Mouse (Mus musculus): ENCODE data around the gene Dvl1. TPM values are rescaled to one million over a fixed set of nuclear protein-coding genes. Genes with fewer than 3 reads are reported as not detected.

Dvl1 gene
- polyA plus RNA-seq, 1 experiment, result 123 TPM

DNA sequence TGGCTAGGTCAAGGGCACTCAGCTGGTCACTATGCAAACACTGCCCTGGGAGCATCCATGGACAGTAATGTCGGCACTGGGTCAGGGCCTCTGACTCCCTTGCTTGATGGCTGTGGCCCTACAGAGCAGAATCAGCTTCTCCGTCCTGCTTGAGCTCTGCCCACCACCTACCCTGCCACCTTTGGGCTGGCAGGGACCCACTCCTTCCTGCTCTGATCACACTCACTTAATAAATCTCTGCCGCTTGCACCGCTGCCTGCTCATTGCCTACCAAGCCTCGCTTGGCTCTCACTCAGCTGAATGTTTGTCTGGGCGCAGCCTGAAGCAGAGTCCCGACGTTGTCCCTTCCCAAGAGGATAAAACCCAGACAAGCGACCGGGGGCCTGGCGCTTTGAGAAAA, 59.8 kb downstream of the Dvl1 start:
- Histone ChIP-seq H3K27ac (ENCODE audit: insufficient read depth, low read depth, low read length) (no peak overlapping the region), H3K4me1 (ENCODE audit: control insufficient read depth, insufficient read depth, low read length) (no peaks in the 10 kb centered on the region), H3K4me3 (ENCODE audit: insufficient read depth, low read depth, low read length) (no peak overlapping the region), H3K36me3 (ENCODE audit: control insufficient read depth, insufficient read depth, low read length) (no peaks in the 10 kb centered on the region), H3K27me3 (replicated peaks; ENCODE audit: control insufficient read depth, insufficient read depth, low read length) (no peaks in the 10 kb centered on the region)
- TF ChIP-seq CTCF (conservative IDR thresholded peaks at IDR 0.05; ENCODE audit: insufficient read depth, insufficient read length, low read depth, low read length) (no peak), POLR2A (IDR thresholded peaks at IDR 0.05; ENCODE audit: low read depth, low read length) (no peak)
- peak; percentile 0 for DNase-seq
- 67% methylated on average over 11 of the region's 11 CpGs for WGBS

DNA sequence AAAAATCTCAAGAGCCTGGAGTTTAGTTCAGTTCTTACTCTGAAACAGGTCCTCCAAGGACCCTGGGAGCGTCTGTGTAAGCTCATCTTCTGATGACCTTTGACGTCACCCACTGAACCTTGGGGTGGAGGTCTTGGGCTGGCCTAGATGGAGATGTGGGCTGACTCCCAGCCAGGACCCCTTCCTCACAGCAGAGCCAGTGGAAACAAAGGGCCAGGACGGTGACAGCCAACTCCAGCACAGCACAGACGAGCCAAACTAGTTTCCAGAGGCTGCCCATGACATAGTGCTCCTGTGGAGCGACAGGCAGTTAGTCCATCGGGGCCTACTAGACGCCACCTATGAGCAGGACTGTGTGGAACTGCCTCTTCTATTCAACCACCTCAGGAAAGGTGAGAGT, 61.1 kb downstream of the Dvl1 start:
- Histone ChIP-seq H3K4me1 (ENCODE audit: control insufficient read depth, insufficient read depth, low read length) (no peaks in the 10 kb centered on the region), H3K4me3 (ENCODE audit: insufficient read depth, low read depth, low read length) (no peak overlapping the region), H3K36me3 (ENCODE audit: control insufficient read depth, insufficient read depth, low read length) (no peaks in the 10 kb centered on the region), H3K27ac (ENCODE audit: insufficient read depth, low read depth, low read length) (no peak overlapping the region), H3K27me3 (replicated peaks; ENCODE audit: control insufficient read depth, insufficient read depth, low read length) (no peaks in the 10 kb centered on the region)
- no peak for TF ChIP-seq CTCF (conservative IDR thresholded peaks at IDR 0.05; ENCODE audit: insufficient read depth, insufficient read length, low read depth, low read length)
- TF ChIP-seq POLR2A (IDR thresholded peaks at IDR 0.05; ENCODE audit: low read depth, low read length), result no peak
- no peak for DNase-seq
- 76% methylated on average over 7 of the region's 7 CpGs for WGBS

DNA sequence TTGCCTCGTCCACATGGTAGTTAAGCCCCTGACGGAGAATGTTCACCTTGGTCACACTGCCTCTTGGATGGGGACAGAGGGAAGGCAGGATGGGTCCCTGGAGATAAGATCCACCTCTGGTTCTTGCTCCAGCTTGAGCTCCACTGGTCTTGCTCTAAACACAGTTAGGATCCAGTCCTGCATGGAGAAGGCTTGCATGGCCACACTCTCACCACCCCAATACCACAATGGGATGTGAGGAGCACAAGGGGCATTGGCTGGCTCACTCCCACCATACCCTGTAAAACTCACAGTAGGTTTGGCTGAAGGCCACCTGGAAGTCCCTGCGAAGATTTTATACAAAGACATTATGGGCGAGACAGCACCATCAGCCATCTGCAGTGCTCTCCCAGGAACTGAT, 61.5 kb downstream of the Dvl1 start:
- H3K27me3 ChIP-seq (replicated peaks; ENCODE audit: control insufficient read depth, insufficient read depth, low read length), result no peaks in the 10 kb centered on the region
- WGBS, result 91% methylated on average over 4 of the region's 4 CpGs
- no peak for DNase-seq

More for the DNA sequence above, 61.5 kb downstream of the Dvl1 start:
- TF ChIP-seq CTCF (conservative IDR thresholded peaks at IDR 0.05; ENCODE audit: insufficient read depth, insufficient read length, low read depth, low read length) (no peak), POLR2A (IDR thresholded peaks at IDR 0.05; ENCODE audit: low read depth, low read length) (no peak)
- H3K4me1 ChIP-seq (ENCODE audit: control insufficient read depth, insufficient read depth, low read length), result no peaks in the 10 kb centered on the region
- no peak overlapping the region for H3K27ac ChIP-seq (ENCODE audit: insufficient read depth, low read depth, low read length)
- H3K36me3 ChIP-seq (ENCODE audit: control insufficient read depth, insufficient read depth, low read length), result no peaks in the 10 kb centered on the region
- no peak overlapping the region for H3K4me3 ChIP-seq (ENCODE audit: insufficient read depth, low read depth, low read length)

Other genes starting within 250 kb of the Dvl1 start
- 7.5 and 7.9 TPM in 2 replicates for gene Slc35e2, start 246.0 kb upstream of the Dvl1 start, polyA plus RNA-seq (2012; rRNA removed)
- gene Cdk11b, start 222.5 kb upstream of the Dvl1 start, polyA plus RNA-seq (2012; rRNA removed), result 19.2 and 24.8 TPM in 2 replicates
- gene Gm10563, start 202.0 kb upstream of the Dvl1 start, polyA plus RNA-seq (2012; rRNA removed), result not detected in 2 replicates
- 22.4 and 28.0 TPM in 2 replicates for gene Mmp23, start 194.0 kb upstream of the Dvl1 start, polyA plus RNA-seq (2012; rRNA removed)
- 57.7 and 72.6 TPM in 2 replicates for gene Mib2, start 178.2 kb upstream of the Dvl1 start, polyA plus RNA-seq (2012; rRNA removed)
- 9.8 and 10.6 TPM in 2 replicates for gene Fndc10, start 153.1 kb upstream of the Dvl1 start, polyA plus RNA-seq (2012; rRNA removed)
- 81.9 and 101 TPM in 2 replicates for gene Ssu72, start 142.6 kb upstream of the Dvl1 start, polyA plus RNA-seq (2012; rRNA removed)
- 0.67 TPM in 2 replicates for gene Tmem240, start 112.6 kb upstream of the Dvl1 start, polyA plus RNA-seq (2012; rRNA removed)
- 130 and 145 TPM in 2 replicates for gene Atad3a, start 86.3 kb upstream of the Dvl1 start, polyA plus RNA-seq (2012; rRNA removed)
- gene Vwa1, start 72.7 kb upstream of the Dvl1 start, polyA plus RNA-seq (2012; rRNA removed), result 21.8 and 27.2 TPM in 2 replicates
- gene Tmem88b, start 61.5 kb upstream of the Dvl1 start, polyA plus RNA-seq (2012; rRNA removed), result 1.8 and 2.4 TPM in 2 replicates
- gene Ankrd65, start 57.0 kb upstream of the Dvl1 start, polyA plus RNA-seq (2012; rRNA removed), result 2.8 and 3.2 TPM in 2 replicates
- 83.1 and 91.1 TPM in 2 replicates for gene Mrpl20, start 44.5 kb upstream of the Dvl1 start, polyA plus RNA-seq (2012; rRNA removed)
- gene Ccnl2, start 34.9 kb upstream of the Dvl1 start, polyA plus RNA-seq (2012; rRNA removed), result 54.1 and 56.8 TPM in 2 replicates
- 164 and 195 TPM in 2 replicates for gene Aurkaip1, start 16.1 kb upstream of the Dvl1 start, polyA plus RNA-seq (2012; rRNA removed)
- gene Mxra8, start 7.7 kb upstream of the Dvl1 start, polyA plus RNA-seq (2012; rRNA removed), result 98.0 and 115 TPM in 2 replicates
- 0.64 and 0.72 TPM in 2 replicates for gene Tas1r3, start 16.0 kb downstream of the Dvl1 start, polyA plus RNA-seq (2012; rRNA removed)
- gene Cptp, start 22.0 kb downstream of the Dvl1 start, polyA plus RNA-seq (2012; rRNA removed), result 46.2 and 53.1 TPM in 2 replicates
- gene Ints11, start 22.1 kb downstream of the Dvl1 start, polyA plus RNA-seq (2012; rRNA removed), result 26.0 and 28.9 TPM in 2 replicates
- 27.3 and 34.1 TPM in 2 replicates for gene Pusl1, start 44.4 kb downstream of the Dvl1 start, polyA plus RNA-seq (2012; rRNA removed)
- 14.6 and 18.3 TPM in 2 replicates for gene Acap3, start 44.4 kb downstream of the Dvl1 start, polyA plus RNA-seq (2012; rRNA removed)
- gene Ube2j2, start 96.4 kb downstream of the Dvl1 start, polyA plus RNA-seq (2012; rRNA removed), result 47.3 and 48.0 TPM in 2 replicates
- 104 and 107 TPM in 2 replicates for gene C1qtnf12, start 114.9 kb downstream of the Dvl1 start, polyA plus RNA-seq (2012; rRNA removed)
- gene B3galt6, start 145.2 kb downstream of the Dvl1 start, polyA plus RNA-seq (2012; rRNA removed), result 4.5 and 5.0 TPM in 2 replicates
- gene Sdf4, start 145.5 kb downstream of the Dvl1 start, polyA plus RNA-seq (2012; rRNA removed), result 55.1 and 60.4 TPM in 2 replicates
- 1.6 and 3.8 TPM in 2 replicates for gene Tnfrsf4, start 166.4 kb downstream of the Dvl1 start, polyA plus RNA-seq (2012; rRNA removed)
- gene Tnfrsf18, start 178.8 kb downstream of the Dvl1 start, polyA plus RNA-seq (2012; rRNA removed), result 0.95 and 4.0 TPM in 2 replicates
- gene Ttll10, start 212.0 kb downstream of the Dvl1 start, polyA plus RNA-seq (2012; rRNA removed), result 20.7 and 27.5 TPM in 2 replicates

All from kidney, adult 2 months (tissue).